Mouse (Mus musculus) MN1 (cell line): ENCODE results near the gene Gm17535.
A peak's percentile ranks its signal among the peaks of the same experiment; 100 is the strongest.
"Not testable (repeated sequence)": the region's sequence is repeated elsewhere in the genome, so short reads cannot be mapped to it uniquely, and the experiment has no call there.

ENCODE experiments used
- DNase-seq: peaks from one replicate; pipeline ENCODE4 v3.0.0-alpha.2; 2016; ENCODE audit warnings: low spot score

Gm17535 gene

DNA sequence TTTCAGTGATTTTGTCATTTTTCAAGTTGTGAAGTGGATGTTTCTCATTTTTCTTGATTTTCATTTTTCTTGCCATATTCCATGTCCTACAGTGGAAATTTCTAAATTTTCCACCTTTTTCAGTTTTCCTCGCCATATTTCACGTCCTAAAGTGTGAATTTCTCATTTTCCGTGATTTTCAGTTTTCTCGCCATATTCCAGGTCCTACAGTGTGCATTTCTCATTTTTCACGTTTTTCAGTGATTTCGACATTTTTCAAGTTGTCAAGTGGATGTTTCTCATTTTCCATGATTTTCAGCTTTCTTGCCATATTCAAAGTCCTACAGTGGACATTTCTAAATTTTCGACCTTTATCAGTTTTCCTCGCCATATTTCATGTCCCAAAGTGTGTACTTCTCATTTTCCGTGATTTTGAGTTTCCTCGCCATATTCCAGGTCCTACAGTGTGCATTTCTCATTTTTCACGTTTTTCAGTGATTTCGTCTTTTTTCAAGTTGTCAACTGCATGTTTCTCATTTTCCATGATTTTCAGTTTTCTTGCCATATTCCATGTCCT, 9.4 kb upstream of the Gm17535 start, which contains the start of gene Gm10717:
Gene Gm10717 (plus strand): TSS at position 506 of the 556 bp plus-strand sequence.
- DNase-seq: not testable (repeated sequence)

DNA sequence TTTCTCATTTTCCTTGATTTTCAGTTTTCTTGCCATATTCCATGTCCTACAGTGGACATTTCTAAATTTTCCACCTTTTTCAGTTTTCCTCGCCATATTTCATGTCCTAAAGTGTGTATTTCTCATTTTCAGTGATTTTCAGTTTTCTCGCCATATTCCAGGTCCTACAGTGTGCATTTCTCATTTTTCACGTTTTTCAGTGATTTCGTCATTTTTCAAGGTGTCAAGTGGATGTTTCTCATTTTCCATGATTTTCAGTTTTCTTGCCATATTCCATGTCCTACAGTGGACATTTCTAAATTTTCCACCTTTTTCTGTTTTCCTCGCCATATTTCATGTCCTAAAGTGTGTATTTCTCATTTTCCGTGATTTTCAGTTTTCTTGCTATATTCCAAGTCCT, 8.7 kb upstream of the Gm17535 start:
- not testable (repeated sequence) for DNase-seq

DNA sequence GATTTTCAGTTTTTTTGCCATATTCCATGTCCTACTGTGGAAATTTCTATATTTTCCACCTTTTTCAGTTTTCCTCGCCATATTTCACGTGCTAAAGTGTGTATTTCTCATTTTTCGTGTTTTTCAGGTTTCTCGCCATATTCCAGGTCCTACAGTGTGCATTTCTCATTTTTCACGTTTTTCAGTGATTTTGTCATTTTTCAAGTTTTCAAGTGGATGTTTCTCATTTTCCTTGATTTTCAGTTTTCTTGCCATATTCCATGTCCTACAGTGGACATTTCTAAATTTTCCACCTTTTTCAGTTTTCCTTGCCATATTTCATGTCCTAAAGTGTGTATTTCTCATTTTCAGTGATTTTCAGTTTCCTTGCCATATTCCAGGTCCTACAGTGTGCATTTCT, 8.3 kb upstream of the Gm17535 start:
- not testable (repeated sequence) for DNase-seq

DNA sequence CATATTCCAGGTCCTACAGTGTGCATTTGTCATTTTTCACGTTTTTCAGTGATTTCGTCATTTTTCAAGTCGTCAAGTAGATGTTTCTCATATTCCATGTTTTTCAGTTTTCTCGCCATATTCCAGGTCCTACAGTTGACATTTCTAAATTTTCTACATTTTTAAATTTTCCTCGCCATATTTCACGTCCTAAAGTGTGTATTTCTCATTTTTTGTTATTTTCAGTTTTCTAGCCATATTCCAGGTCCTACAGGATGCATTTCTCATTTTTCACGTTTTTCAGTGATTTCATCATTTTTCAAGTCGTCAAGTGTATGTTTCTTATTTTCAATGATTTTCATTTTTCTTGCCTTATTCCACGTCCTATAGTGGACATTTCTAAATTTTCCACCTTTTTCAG, 7.7 kb upstream of the Gm17535 start:
- DNase-seq: not testable (repeated sequence)

DNA sequence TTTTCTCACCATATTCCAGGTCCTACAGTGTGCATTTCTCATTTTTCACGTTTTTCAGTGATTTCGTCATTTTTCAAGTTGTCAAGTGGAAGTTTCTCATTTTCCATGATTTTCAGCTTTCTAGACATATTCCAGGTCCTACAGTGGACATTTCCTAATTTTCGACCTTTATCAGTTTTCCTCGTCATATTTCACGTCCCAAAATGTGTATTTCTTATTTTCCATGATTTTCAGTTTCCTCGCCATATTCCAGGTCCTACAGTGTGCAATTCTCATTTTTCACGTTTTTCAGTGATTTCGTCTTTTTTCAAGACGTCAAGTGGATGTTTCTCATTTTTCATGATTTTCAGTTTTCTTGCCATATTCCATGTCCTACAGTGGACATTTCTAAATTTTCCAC, 7.2 kb upstream of the Gm17535 start:
- DNase-seq: peak; percentile 67

DNA sequence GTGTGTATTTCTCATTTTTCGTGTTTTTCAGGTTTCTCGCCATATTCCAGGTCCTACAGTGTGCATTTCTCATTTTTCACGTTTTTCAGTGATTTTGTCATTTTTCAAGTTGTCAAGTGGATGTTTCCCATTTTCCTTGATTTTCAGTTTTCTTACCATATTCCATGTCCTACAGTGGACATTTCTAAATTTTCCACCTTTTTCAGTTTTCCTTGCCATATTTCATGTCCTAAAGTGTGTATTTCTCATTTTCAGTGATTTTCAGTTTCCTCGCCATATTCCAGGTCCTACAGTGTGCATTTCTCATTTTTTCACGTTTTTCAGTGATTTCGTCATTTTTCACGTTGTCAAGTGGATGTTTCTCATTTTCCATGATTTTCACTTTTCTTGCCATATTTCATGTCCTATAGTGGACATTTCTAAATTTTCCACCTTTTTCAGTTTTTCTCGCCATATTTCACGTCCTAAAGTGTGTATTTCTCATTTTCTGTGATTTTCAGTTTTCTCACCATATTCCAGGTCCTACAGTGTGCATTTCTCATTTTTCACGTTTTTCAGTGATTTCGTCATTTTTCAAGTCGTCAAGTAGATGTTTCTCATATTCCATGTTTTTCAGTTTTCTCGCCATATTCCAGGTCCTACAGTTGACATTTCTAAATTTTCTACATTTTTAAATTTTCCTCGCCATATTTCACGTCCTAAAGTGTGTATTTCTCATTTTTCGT, 5.0 kb upstream of the Gm17535 start:
- not testable (repeated sequence) for DNase-seq

DNA sequence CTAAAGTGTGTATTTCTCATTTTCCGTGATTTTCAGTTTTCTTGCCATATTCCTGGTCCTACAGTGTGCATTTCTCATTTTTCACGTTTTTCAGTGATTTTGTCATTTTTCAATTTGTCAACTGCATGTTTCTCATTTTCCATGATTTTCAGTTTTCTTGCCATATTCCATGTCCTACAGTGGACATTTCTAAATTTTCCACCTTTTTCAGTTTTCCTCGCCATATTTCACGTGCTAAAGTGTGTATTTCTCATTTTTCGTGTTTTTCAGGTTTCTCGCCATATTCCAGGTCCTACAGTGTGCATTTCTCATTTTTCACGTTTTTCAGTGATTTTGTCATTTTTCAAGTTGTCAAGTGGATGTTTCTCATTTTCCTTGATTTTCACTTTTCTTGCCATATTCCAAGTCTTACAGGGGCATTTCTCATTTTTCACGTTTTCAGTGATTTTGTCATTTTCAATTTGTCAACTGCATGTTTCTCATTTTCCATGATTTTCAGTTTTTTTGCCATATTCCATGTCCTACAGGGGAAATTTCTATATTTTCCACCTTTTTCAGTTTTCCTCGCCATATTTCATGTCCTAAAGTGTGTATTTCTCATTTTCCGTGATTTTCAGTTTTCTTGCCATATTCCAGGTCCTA, 3.6 kb upstream of the Gm17535 start:
- DNase-seq: peak; percentile 89

DNA sequence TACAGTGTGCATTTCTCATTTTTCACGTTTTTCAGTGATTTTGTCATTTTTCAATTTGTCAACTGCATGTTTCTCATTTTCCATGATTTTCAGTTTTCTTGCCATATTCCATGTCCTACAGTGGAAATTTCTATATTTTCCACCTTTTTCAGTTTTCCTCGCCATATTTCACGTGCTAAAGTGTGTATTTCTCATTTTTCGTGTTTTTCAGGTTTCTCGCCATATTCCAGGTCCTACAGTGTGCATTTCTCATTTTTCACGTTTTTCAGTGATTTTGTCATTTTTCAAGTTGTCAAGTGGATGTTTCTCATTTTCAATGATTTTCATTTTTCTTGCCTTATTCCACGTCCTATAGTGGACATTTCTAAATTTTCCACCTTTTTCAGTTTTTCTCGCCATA, 2.2 kb downstream of the Gm17535 start, which contains the start of gene Gm10715:
Gene Gm10715 (plus strand): TSS at position 301 of the 400 bp plus-strand sequence.
- not testable (repeated sequence) for DNase-seq

DNA sequence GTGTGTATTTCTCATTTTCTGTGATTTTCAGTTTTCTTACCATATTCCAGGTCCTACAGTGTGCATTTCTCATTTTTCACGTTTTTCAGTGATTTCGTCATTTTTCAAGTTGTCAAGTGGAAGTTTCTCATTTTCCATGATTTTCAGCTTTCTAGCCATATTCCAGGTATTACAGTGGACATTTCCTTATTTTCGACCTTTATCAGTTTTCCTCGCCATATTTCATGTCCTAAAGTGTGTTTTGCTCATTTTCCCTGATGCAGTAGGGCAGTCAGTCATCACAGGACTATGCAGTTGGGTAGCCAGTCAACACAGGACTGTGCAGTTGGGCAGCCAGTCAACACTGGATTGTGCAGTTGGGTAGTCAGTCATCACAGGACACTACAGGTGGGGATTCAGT, 3.8 kb downstream of the Gm17535 start:
- DNase-seq: peak; percentile 7
